Mouse (Mus musculus): Measurements from ENCODE around the gene Rasal3.

GRCm38 (mm10) chr17:32353696-32354095 lies 49.7 kb downstream of the Rasal3 start:
- no peak for TF ChIP-seq CTCF (IDR thresholded peaks at IDR 0.05; ENCODE audit: low read depth)
- TF ChIP-seq EP300 (IDR thresholded peaks at IDR 0.05; ENCODE audit: low read depth), result no peak

All from liver, embryonic 14.5 days (tissue).